ENCODE assay signal across 8 mouse cellular contexts in the genomic region with DNA sequence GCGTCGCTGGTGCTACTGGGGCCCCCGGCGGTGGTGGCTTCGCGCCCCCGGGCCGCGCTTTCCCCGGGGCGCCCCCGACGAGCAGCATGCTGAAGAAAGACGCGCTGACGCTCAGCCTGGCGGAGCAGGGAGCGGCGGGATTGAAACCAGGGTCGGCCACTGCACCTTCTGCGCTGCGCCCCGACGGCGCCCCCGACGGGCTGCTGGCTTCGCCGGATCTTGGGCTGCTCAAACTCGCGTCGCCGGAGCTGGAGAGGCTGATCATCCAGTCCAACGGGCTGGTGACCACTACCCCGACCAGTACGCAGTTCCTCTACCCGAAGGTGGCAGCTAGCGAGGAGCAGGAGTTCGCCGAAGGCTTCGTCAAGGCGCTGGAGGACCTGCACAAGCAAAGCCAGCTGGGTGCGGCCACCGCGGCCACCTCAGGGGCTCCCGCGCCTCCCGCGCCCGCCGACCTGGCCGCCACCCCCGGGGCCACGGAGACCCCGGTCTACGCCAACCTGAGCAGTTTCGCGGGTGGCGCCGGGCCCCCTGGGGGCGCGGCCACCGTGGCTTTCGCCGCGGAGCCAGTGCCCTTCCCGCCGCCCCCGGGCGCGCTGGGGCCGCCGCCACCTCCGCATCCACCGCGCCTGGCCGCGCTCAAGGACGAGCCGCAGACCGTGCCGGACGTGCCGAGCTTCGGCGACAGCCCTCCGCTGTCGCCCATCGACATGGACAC. TPM values are rescaled to one million over a fixed set of nuclear protein-coding genes. Genes with fewer than 3 reads are reported as not detected.
DNase-seq lines count a peak whose midpoint lies in the region; ATAC-seq and TF ChIP-seq lines count a peak whose summit lies in the region.

No protein-coding gene starts in this region.

- peak overlapping the region; percentile 68 for H3ac ChIP-seq in myocyte (ENCODE audit: control insufficient read depth, insufficient read length)

- no peak for DNase-seq in heart, adult 2 months
- no peak for DNase-seq in heart, adult 11 months
- DNase-seq in embryonic facial prominence, embryonic 11.5 days (ENCODE audit: low spot score): no peak
- DNase-seq in limb, embryonic 10.5 days (ENCODE audit: low spot score): peak; percentile 79
- DNase-seq in retina, embryonic 14.5 days (ENCODE audit: low spot score): no peak

- ATAC-seq in embryonic facial prominence, embryonic 11.5 days (replicated peaks; ENCODE audit: insufficient number of reproducible peaks, low FRiP score, low TSS enrichment, low read depth): peak; percentile 4
- peak; percentile 0 for ATAC-seq in heart, embryonic 16.5 days (replicated peaks; ENCODE audit: extremely low read depth, insufficient read depth, low FRiP score)

- peak overlapping the region; percentile 99 for H3K4me3 ChIP-seq in heart, adult 2 months
- H3K4me3 ChIP-seq in ES-Bruce4 (ENCODE audit: low read depth, low read length) (peak overlapping the region; percentile 69), myocyte (peak overlapping the region; percentile 94)
- H3K4me3 ChIP-seq in embryonic facial prominence, embryonic 11.5 days (ENCODE audit: low read depth, low read length): peak overlapping the region; percentile 96
- H3K4me3 ChIP-seq in heart, embryonic 16.5 days (ENCODE audit: low read length): peak overlapping the region; percentile 88
- peak overlapping the region; percentile 83 for H3K4me3 ChIP-seq in limb, embryonic 10.5 days

- no peak for TF ChIP-seq CTCF in heart, adult 2 months (IDR thresholded peaks at IDR 0.05)
- no peak for TF ChIP-seq CTCF in ES-Bruce4 (IDR thresholded peaks at IDR 0.05; ENCODE audit: low read depth, low read length)

- intact Hi-C loops in heart, adult 2 months (cut with DNase I): no loop called here

- TF ChIP-seq POLR2A in heart, adult 2 months (IDR thresholded peaks at IDR 0.05; ENCODE audit: insufficient read depth, low read depth, low read length): no peak
- TF ChIP-seq POLR2A in ES-Bruce4 (IDR thresholded peaks at IDR 0.05; ENCODE audit: insufficient read depth, low read length) (no peak), myocyte (IDR thresholded peaks at IDR 0.05; ENCODE audit: insufficient read length, low read depth) (no peak)

- peak overlapping the region; percentile 94 for H3K27ac ChIP-seq in heart, adult 2 months
- peak overlapping the region; percentile 47 for H3K27ac ChIP-seq in ES-Bruce4 (ENCODE audit: insufficient read depth, low read length)
- peak overlapping the region; percentile 96 for H3K27ac ChIP-seq in embryonic facial prominence, embryonic 11.5 days (replicated peaks; ENCODE audit: low read depth, low read length)
- H3K27ac ChIP-seq in heart, embryonic 16.5 days (ENCODE audit: low read length): peak overlapping the region; percentile 99
- peak overlapping the region; percentile 97 for H3K27ac ChIP-seq in limb, embryonic 10.5 days

- no peaks in the 10 kb centered on the region for H3K27me3 ChIP-seq in heart, adult 2 months (ENCODE audit: control insufficient read depth, insufficient read depth, low read length)
- H3K27me3 ChIP-seq in ES-Bruce4 (ENCODE audit: control insufficient read depth, insufficient read depth, low read length, poor library complexity, severe bottlenecking) (no peaks in the 10 kb centered on the region), myocyte (ENCODE audit: control insufficient read depth, insufficient read depth, insufficient read length) (no peaks in the 10 kb centered on the region)
- H3K27me3 ChIP-seq in embryonic facial prominence, embryonic 11.5 days (ENCODE audit: control insufficient read depth, insufficient read depth, low read length): no peaks in the 10 kb centered on the region
- H3K27me3 ChIP-seq in heart, embryonic 16.5 days (ENCODE audit: control insufficient read depth, insufficient read depth, low read length): no peaks in the 10 kb centered on the region
- no peaks in the 10 kb centered on the region for H3K27me3 ChIP-seq in limb, embryonic 10.5 days (ENCODE audit: low read depth, poor library complexity, severe bottlenecking)

- no peaks in the 10 kb centered on the region for H3K79me2 ChIP-seq in heart, adult 2 months (replicated peaks; ENCODE audit: control insufficient read depth, insufficient read depth, low read length)
- H3K79me2 ChIP-seq in myocyte (ENCODE audit: control insufficient read depth, insufficient read depth): peaks cover 20% of the 10 kb centered on the region

- under 1% methylated on average over 83 of the region's 89 CpGs for WGBS in heart, adult 2 months
- WGBS in embryonic facial prominence, embryonic 11.5 days: under 1% methylated on average over 88 of the region's 89 CpGs
- WGBS in heart, embryonic 16.5 days: under 1% methylated on average over 87 of the region's 89 CpGs
- WGBS in limb, embryonic 10.5 days: under 1% methylated on average over 89 of the region's 89 CpGs

- no peak for TF ChIP-seq EP300 in heart, adult 2 months (IDR thresholded peaks at IDR 0.05; ENCODE audit: insufficient read depth, low read depth, low read length)
- TF ChIP-seq EP300 in ES-Bruce4 (IDR thresholded peaks at IDR 0.05; ENCODE audit: insufficient read depth, low read depth, low read length): no peak

- peak overlapping the region; percentile 95 for H3K9ac ChIP-seq in heart, adult 2 months (ENCODE audit: low read depth, low read length)
- H3K9ac ChIP-seq in ES-Bruce4 (ENCODE audit: low read depth, poor library complexity, severe bottlenecking): peak overlapping the region; percentile 95
- H3K9ac ChIP-seq in embryonic facial prominence, embryonic 11.5 days (replicated peaks; ENCODE audit: low read length): peak overlapping the region; percentile 97
- H3K9ac ChIP-seq in heart, embryonic 16.5 days (ENCODE audit: low read length): peak overlapping the region; percentile 99

- H3K4me2 ChIP-seq in embryonic facial prominence, embryonic 11.5 days (ENCODE audit: low read depth, low read length): peak overlapping the region; percentile 82
- peak overlapping the region; percentile 73 for H3K4me2 ChIP-seq in heart, embryonic 16.5 days (ENCODE audit: low read depth, low read length)
- H3K4me2 ChIP-seq in myocyte (ENCODE audit: low read depth): no peak overlapping the region

- H3K4me1 ChIP-seq in heart, adult 2 months (ENCODE audit: control insufficient read depth, insufficient read depth, low read length): peaks cover 24% of the 10 kb centered on the region
- H3K4me1 ChIP-seq in ES-Bruce4 (ENCODE audit: control insufficient read depth, insufficient read depth, low read length): peaks cover 2% of the 10 kb centered on the region
- H3K4me1 ChIP-seq in embryonic facial prominence, embryonic 11.5 days (ENCODE audit: control insufficient read depth, insufficient read depth, low read length): peaks cover 7% of the 10 kb centered on the region
- H3K4me1 ChIP-seq in heart, embryonic 16.5 days (ENCODE audit: control insufficient read depth, insufficient read depth, low read length): peaks cover 46% of the 10 kb centered on the region
- peaks cover 65% of the 10 kb centered on the region for H3K4me1 ChIP-seq in limb, embryonic 10.5 days

- H3K36me3 ChIP-seq in heart, adult 2 months (ENCODE audit: control insufficient read depth, insufficient read depth, low read length): peaks cover 2% of the 10 kb centered on the region; the same call in 1 of the 2 replicates
- no peaks in the 10 kb centered on the region for H3K36me3 ChIP-seq in ES-Bruce4 (ENCODE audit: control insufficient read depth, insufficient read depth, low read length, poor library complexity, severe bottlenecking)
- H3K36me3 ChIP-seq in embryonic facial prominence, embryonic 11.5 days (replicated peaks; ENCODE audit: control insufficient read depth, insufficient read depth, low read depth, low read length): no peaks in the 10 kb centered on the region
- 0 out of 2 replicates have a peak, but pooled peaks cover 2% of the 10 kb centered on the region for H3K36me3 ChIP-seq in heart, embryonic 16.5 days (ENCODE audit: control insufficient read depth, insufficient read depth)
- H3K36me3 ChIP-seq in limb, embryonic 10.5 days: peaks cover 27% of the 10 kb centered on the region
- H3K36me3 ChIP-seq in myocyte (ENCODE audit: control insufficient read depth, insufficient read depth): no peaks in the 10 kb centered on the region

- no peaks in the 10 kb centered on the region for H3K9me3 ChIP-seq in ES-Bruce4 (replicated peaks; ENCODE audit: control insufficient read depth, insufficient read depth, low read length, poor library complexity, severe bottlenecking)
- H3K9me3 ChIP-seq in embryonic facial prominence, embryonic 11.5 days (replicated peaks; ENCODE audit: control insufficient read depth, low read length): no peaks in the 10 kb centered on the region
- no peaks in the 10 kb centered on the region for H3K9me3 ChIP-seq in heart, embryonic 16.5 days (replicated peaks; ENCODE audit: control insufficient read depth, low read length)
- H3K9me3 ChIP-seq in limb, embryonic 10.5 days (replicated peaks): no peaks in the 10 kb centered on the region

RNA-seq across cellular contexts. Expression of a gene that starts 0.5 kb away (rescaled TPM):
- 100 to 1,000 TPM; 123 to 127 TPM for total RNA-seq in heart, adult 2 months (2021)
- 66.2 and 109 TPM in 2 replicates for polyA plus RNA-seq in heart, adult 2 months (2012; rRNA removed)
- 56.6 and 66.4 TPM in 2 replicates for polyA plus RNA-seq in ES-Bruce4 (2011; ENCODE audit: insufficient read depth, insufficient read length, low read depth, missing spikeins)
- 94.2 and 104 TPM in 2 replicates for polyA plus RNA-seq in embryonic facial prominence, embryonic 11.5 days (2014; fragmentation: Nextera tagmentation; extraction: Ambion mirVana)
- 58.7 and 59.3 TPM in 2 replicates for polyA plus RNA-seq in heart, embryonic 16.5 days (2015; fragmentation: Nextera tagmentation; extraction: Ambion mirVana)
- polyA plus RNA-seq in limb, embryonic 10.5 days (2016; fragmentation: Nextera tagmentation; extraction: Ambion mirVana): 69.0 and 80.6 TPM in 2 replicates
- polyA plus RNA-seq in myocyte (2012; fragmentation: generic; extraction: Trizol): 246 TPM

RNA-seq across cellular contexts. Expression of a gene that starts 4.0 kb away (rescaled TPM):
- not detected for total RNA-seq in heart, adult 2 months (2021)
- 0.06 and 0.12 TPM in 2 replicates for polyA plus RNA-seq in heart, adult 2 months (2012; rRNA removed)
- polyA plus RNA-seq in ES-Bruce4 (2011; ENCODE audit: insufficient read depth, insufficient read length, low read depth, missing spikeins) (not detected in 2 replicates), myocyte (2012; fragmentation: generic; extraction: Trizol) (0.02 TPM)
- polyA plus RNA-seq in embryonic facial prominence, embryonic 11.5 days (2014; fragmentation: Nextera tagmentation; extraction: Ambion mirVana): not detected in 2 replicates
- 0.05 TPM in 1 of 2 replicates, not detected in the other for polyA plus RNA-seq in heart, embryonic 16.5 days (2015; fragmentation: Nextera tagmentation; extraction: Ambion mirVana)
- polyA plus RNA-seq in limb, embryonic 10.5 days (2016; fragmentation: Nextera tagmentation; extraction: Ambion mirVana): not detected in 2 replicates

RNA-seq across cellular contexts. Expression of a gene that starts 19.1 kb away (rescaled TPM):
- not detected for total RNA-seq in heart, adult 2 months (2021)
- polyA plus RNA-seq in heart, adult 2 months (2012; rRNA removed): not detected in 2 replicates
- polyA plus RNA-seq in ES-Bruce4 (2011; ENCODE audit: insufficient read depth, insufficient read length, low read depth, missing spikeins): 0.99 and 2.5 TPM in 2 replicates
- not detected in 2 replicates for polyA plus RNA-seq in embryonic facial prominence, embryonic 11.5 days (2014; fragmentation: Nextera tagmentation; extraction: Ambion mirVana)
- not detected in 2 replicates for polyA plus RNA-seq in heart, embryonic 16.5 days (2015; fragmentation: Nextera tagmentation; extraction: Ambion mirVana)
- not detected in 2 replicates for polyA plus RNA-seq in limb, embryonic 10.5 days (2016; fragmentation: Nextera tagmentation; extraction: Ambion mirVana)
- polyA plus RNA-seq in myocyte (2012; fragmentation: generic; extraction: Trizol): 0.23 TPM

RNA-seq across cellular contexts. Expression of a gene that starts 24.2 kb away (rescaled TPM):
- total RNA-seq in heart, adult 2 months (2021): 1 to 10 TPM; 2.3 to 2.7 TPM
- polyA plus RNA-seq in heart, adult 2 months (2012; rRNA removed): 10.8 and 11.0 TPM in 2 replicates
- 1.9 and 2.3 TPM in 2 replicates for polyA plus RNA-seq in ES-Bruce4 (2011; ENCODE audit: insufficient read depth, insufficient read length, low read depth, missing spikeins)
- 0.06 and 0.20 TPM in 2 replicates for polyA plus RNA-seq in embryonic facial prominence, embryonic 11.5 days (2014; fragmentation: Nextera tagmentation; extraction: Ambion mirVana)
- 0.38 and 0.55 TPM in 2 replicates for polyA plus RNA-seq in heart, embryonic 16.5 days (2015; fragmentation: Nextera tagmentation; extraction: Ambion mirVana)
- 0.10 and 0.25 TPM in 2 replicates for polyA plus RNA-seq in limb, embryonic 10.5 days (2016; fragmentation: Nextera tagmentation; extraction: Ambion mirVana)
- 0.10 TPM for polyA plus RNA-seq in myocyte (2012; fragmentation: generic; extraction: Trizol)

RNA-seq across cellular contexts. Expression of a gene that starts 26.2 kb away (rescaled TPM):
- 10 to 100 TPM; 56.9 to 64.2 TPM for total RNA-seq in heart, adult 2 months (2021)
- polyA plus RNA-seq in heart, adult 2 months (2012; rRNA removed): 54.1 and 68.3 TPM in 2 replicates
- polyA plus RNA-seq in ES-Bruce4 (2011; ENCODE audit: insufficient read depth, insufficient read length, low read depth, missing spikeins) (211 TPM in 2 replicates), myocyte (2012; fragmentation: generic; extraction: Trizol) (178 TPM)
- 323 and 334 TPM in 2 replicates for polyA plus RNA-seq in embryonic facial prominence, embryonic 11.5 days (2014; fragmentation: Nextera tagmentation; extraction: Ambion mirVana)
- 252 and 258 TPM in 2 replicates for polyA plus RNA-seq in heart, embryonic 16.5 days (2015; fragmentation: Nextera tagmentation; extraction: Ambion mirVana)
- 405 and 438 TPM in 2 replicates for polyA plus RNA-seq in limb, embryonic 10.5 days (2016; fragmentation: Nextera tagmentation; extraction: Ambion mirVana)

Comparison
In these comparisons a context has a peak if more than half of its experiments do, and no peak if none do; other contexts are left out.
1. H3K27ac ChIP-seq: peak in every context shown above with its lines; median percentile 99 in heart, embryonic 16.5 days; 97 in limb, embryonic 10.5 days; 96 in embryonic facial prominence, embryonic 11.5 days; 94 in heart, adult 2 months; 47 in ES-Bruce4.